Comparison of ENCODE assay signal across 8 mouse cellular contexts in genomic region chr17:56356921-56357885, GRCm38 (mm10). TPM values are rescaled to one million over a fixed set of nuclear protein-coding genes. Genes with fewer than 3 reads are reported as not detected.
DNase-seq lines count a peak whose midpoint lies in the region; ATAC-seq lines count a peak whose summit lies in the region.

No protein-coding gene starts in this region.

- peaks cover 10% of the 10 kb centered on the region; the same call in 1 of the 2 replicates for H3K4me1 ChIP-seq in forebrain, embryonic 15.5 days
- H3K4me1 ChIP-seq in hindbrain, embryonic 12.5 days, result peaks cover 6% of the 10 kb centered on the region; the same call in 1 of the 2 replicates
- no peaks in the 10 kb centered on the region for H3K4me1 ChIP-seq in lung, embryonic 15.5 days

- no peaks in the 10 kb centered on the region for H3K27me3 ChIP-seq in forebrain, embryonic 15.5 days
- no peaks in the 10 kb centered on the region for H3K27me3 ChIP-seq in hindbrain, embryonic 12.5 days
- H3K27me3 ChIP-seq in lung, embryonic 15.5 days, result no peaks in the 10 kb centered on the region

- H3K27ac ChIP-seq in forebrain, embryonic 15.5 days (replicated peaks), result no peak overlapping the region
- no peak overlapping the region for H3K27ac ChIP-seq in hindbrain, embryonic 12.5 days
- H3K27ac ChIP-seq in lung, embryonic 15.5 days, result no peak overlapping the region

- no peaks in the 10 kb centered on the region for H3K9me3 ChIP-seq in forebrain, embryonic 15.5 days
- H3K9me3 ChIP-seq in hindbrain, embryonic 12.5 days (replicated peaks), result no peaks in the 10 kb centered on the region
- H3K9me3 ChIP-seq in lung, embryonic 15.5 days, result no peaks in the 10 kb centered on the region

- no peak overlapping the region for H3K4me3 ChIP-seq in forebrain, embryonic 15.5 days
- H3K4me3 ChIP-seq in hindbrain, embryonic 12.5 days, result no peak overlapping the region
- no peak overlapping the region for H3K4me3 ChIP-seq in lung, embryonic 15.5 days

- peak; percentile 70 for DNase-seq in Muller cell, postnatal 12 days (ENCODE audit: inconsistent ontology term)
- DNase-seq in cerebellum, adult 11 months, result peak; percentile 78
- DNase-seq in layer of hippocampus, adult 9-10 months (ENCODE audit: low spot score), result peak; percentile 71
- peak; percentile 36 for DNase-seq in ovary, adult 18-20 months (ENCODE audit: low spot score)
- DNase-seq in thymus, postnatal 10 days (ENCODE audit: low spot score in 2 of 2), result peak; percentile 62 to 76

- no peak overlapping the region for H3K9ac ChIP-seq in forebrain, embryonic 15.5 days (replicated peaks)
- no peak overlapping the region; the same call in 1 of the 2 replicates for H3K9ac ChIP-seq in hindbrain, embryonic 12.5 days
- H3K9ac ChIP-seq in lung, embryonic 15.5 days, result no peak overlapping the region

- H3K36me3 ChIP-seq in forebrain, embryonic 15.5 days, result peaks cover 66% of the 10 kb centered on the region
- H3K36me3 ChIP-seq in hindbrain, embryonic 12.5 days, result peaks cover 74% of the 10 kb centered on the region
- H3K36me3 ChIP-seq in lung, embryonic 15.5 days, result peaks cover 43% of the 10 kb centered on the region

- 66% methylated on average over 9 of the region's 9 CpGs for WGBS in forebrain, embryonic 15.5 days
- WGBS in hindbrain, embryonic 12.5 days, result 73% methylated on average over 9 of the region's 9 CpGs
- 59% methylated on average over 9 of the region's 9 CpGs for WGBS in lung, embryonic 15.5 days

- ATAC-seq in forebrain, embryonic 15.5 days (replicated peaks), result peak; percentile 70
- ATAC-seq in hindbrain, embryonic 12.5 days (ENCODE audit: low FRiP score), result peak; percentile 78
- ATAC-seq in lung, embryonic 15.5 days (ENCODE audit: borderline replicate concordance, extremely low read depth, low FRiP score, low TSS enrichment), result peak; percentile 5; the same call in 1 of the 2 replicates

- no peak overlapping the region for H3K4me2 ChIP-seq in forebrain, embryonic 15.5 days (replicated peaks)
- H3K4me2 ChIP-seq in hindbrain, embryonic 12.5 days (replicated peaks), result no peak overlapping the region
- no peak overlapping the region for H3K4me2 ChIP-seq in lung, embryonic 15.5 days

RNA-seq across cellular contexts. Expression of gene Kdm4b, which starts 31.3 kb away (rescaled TPM):
- 81.2 and 81.5 TPM in 2 replicates for polyA plus RNA-seq in forebrain, embryonic 15.5 days (2015; fragmentation: Nextera tagmentation; extraction: Ambion mirVana)
- 75.3 and 86.9 TPM in 2 replicates for polyA plus RNA-seq in hindbrain, embryonic 12.5 days (2016; fragmentation: Nextera tagmentation; extraction: Ambion mirVana)
- polyA plus RNA-seq in lung, embryonic 15.5 days (2015; fragmentation: Nextera tagmentation; extraction: Ambion mirVana), result 33.4 and 33.7 TPM in 2 replicates

RNA-seq across cellular contexts. Expression of gene Uhrf1, which starts 54.1 kb away (rescaled TPM):
- 55.6 and 65.1 TPM in 2 replicates for polyA plus RNA-seq in forebrain, embryonic 15.5 days (2015; fragmentation: Nextera tagmentation; extraction: Ambion mirVana)
- polyA plus RNA-seq in hindbrain, embryonic 12.5 days (2016; fragmentation: Nextera tagmentation; extraction: Ambion mirVana), result 95.7 and 99.9 TPM in 2 replicates
- polyA plus RNA-seq in lung, embryonic 15.5 days (2015; fragmentation: Nextera tagmentation; extraction: Ambion mirVana), result 148 and 150 TPM in 2 replicates

RNA-seq across cellular contexts. Expression of gene Arrdc5, which starts 57.1 kb away (rescaled TPM):
- polyA plus RNA-seq in forebrain, embryonic 15.5 days (2015; fragmentation: Nextera tagmentation; extraction: Ambion mirVana), result not detected in 2 replicates
- polyA plus RNA-seq in hindbrain, embryonic 12.5 days (2016; fragmentation: Nextera tagmentation; extraction: Ambion mirVana), result not detected in 2 replicates
- polyA plus RNA-seq in lung, embryonic 15.5 days (2015; fragmentation: Nextera tagmentation; extraction: Ambion mirVana), result not detected in 2 replicates

Comparison
In these comparisons a context has a peak if more than half of its experiments do, and no peak if none do; other contexts are left out.
1. ATAC-seq: peak in every context shown above with its lines; median percentile 78 in hindbrain, embryonic 12.5 days; 70 in forebrain, embryonic 15.5 days; 5 in lung, embryonic 15.5 days.